Mouse (Mus musculus): Measurements from ENCODE around the gene Zzz3.

DNA sequence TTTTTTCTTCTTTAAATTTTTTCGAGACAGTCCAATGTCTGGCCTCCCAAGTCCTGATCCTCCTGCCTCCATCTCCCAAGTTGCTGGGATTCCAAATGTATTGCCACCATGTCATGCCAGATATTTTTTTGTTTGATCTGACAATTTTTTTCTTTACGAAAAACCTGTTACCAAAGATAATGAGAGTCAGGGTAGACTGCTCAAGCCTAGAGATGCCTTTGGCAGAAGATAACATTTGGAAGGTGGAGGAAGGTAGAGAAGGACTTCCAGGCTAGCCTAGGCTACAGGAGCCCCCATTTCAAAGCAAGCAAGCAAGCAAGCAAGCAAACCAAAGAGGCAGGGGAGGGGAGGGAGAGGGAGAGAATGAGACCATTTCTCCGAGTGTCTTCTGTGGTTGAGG lies 48.0 kb upstream of the Zzz3 start:
- no peak for TF ChIP-seq POLR2A (IDR thresholded peaks at IDR 0.05; ENCODE audit: low read depth, low read length)
- no peak for TF ChIP-seq CTCF (IDR thresholded peaks at IDR 0.05; ENCODE audit: extremely low read depth, insufficient read length, insufficient replicate concordance, low read depth, low read length)
